Mouse (Mus musculus) ES-Bruce4 (cell line): ENCODE measurements around the gene Crip2. TPM values are rescaled to one million over a fixed set of nuclear protein-coding genes. Genes with fewer than 3 reads are reported as not detected.
A peak's percentile ranks its signal among the peaks of the same experiment; 100 is the strongest.

Source experiments
- H3K27ac ChIP-seq: 2 replicates; pipeline ENCODE4 v1.5.1; 2012; ENCODE audit warnings: low read length, inconsistent platforms; ENCODE audit not compliant: insufficient read depth
- H3K27me3 ChIP-seq: 2 replicates; pipeline ENCODE4 v1.6.1; 2012; ENCODE audit warnings: mild to moderate bottlenecking, low read length, inconsistent platforms; ENCODE audit not compliant: control insufficient read depth, poor library complexity, insufficient read depth, severe bottlenecking
- H3K36me3 ChIP-seq: 2 replicates; pipeline ENCODE4 v1.6.1; 2012; ENCODE audit warnings: inconsistent platforms, mild to moderate bottlenecking, low read length, moderate library complexity; ENCODE audit not compliant: control insufficient read depth, poor library complexity, insufficient read depth, severe bottlenecking
- H3K4me1 ChIP-seq: one replicate; pipeline ENCODE4 v1.8.1; 2011; ENCODE audit warnings: low read length; ENCODE audit not compliant: control insufficient read depth, insufficient read depth
- H3K4me3 ChIP-seq: 2 replicates; pipeline ENCODE4 v1.5.1; 2011; ENCODE audit warnings: low read depth, mild to moderate bottlenecking, low read length
- H3K9ac ChIP-seq: 2 replicates; pipeline ENCODE4 v1.6.1; 2012; ENCODE audit warnings: low read depth, mild to moderate bottlenecking, inconsistent platforms; ENCODE audit not compliant: poor library complexity, severe bottlenecking
- H3K9me3 ChIP-seq: replicated peaks from 2 replicates; pipeline ENCODE4 v1.6.1; 2012; ENCODE audit warnings: mild to moderate bottlenecking, low read length, inconsistent platforms; ENCODE audit not compliant: control insufficient read depth, poor library complexity, insufficient read depth, severe bottlenecking
- CTCF ChIP-seq: IDR thresholded peaks from one replicate; pipeline ENCODE4 v1.8.1; 2011; ENCODE audit warnings: low read depth, low read length
- EP300 ChIP-seq: IDR thresholded peaks from 2 replicates; pipeline ENCODE4 v1.6.1; 2011; ENCODE audit warnings: low read depth, low read length; ENCODE audit not compliant: insufficient read depth
- POLR2A ChIP-seq: IDR thresholded peaks from one replicate; pipeline ENCODE4 v1.8.1; 2011; ENCODE audit warnings: low read length; ENCODE audit not compliant: insufficient read depth
- polyA plus RNA-seq: library from polyadenylated mRNA; stranded (reverse); fragments of >200 nt; gene quantifications from 2 replicates; pipeline ENCODE4 v1.2.4, GENCODE M21; 2011; ENCODE audit warnings: low read depth; ENCODE audit not compliant: missing spikeins, insufficient read depth, insufficient read length

The Crip2 gene
- polyA plus RNA-seq, 1 experiment, result 87.1 TPM

DNA sequence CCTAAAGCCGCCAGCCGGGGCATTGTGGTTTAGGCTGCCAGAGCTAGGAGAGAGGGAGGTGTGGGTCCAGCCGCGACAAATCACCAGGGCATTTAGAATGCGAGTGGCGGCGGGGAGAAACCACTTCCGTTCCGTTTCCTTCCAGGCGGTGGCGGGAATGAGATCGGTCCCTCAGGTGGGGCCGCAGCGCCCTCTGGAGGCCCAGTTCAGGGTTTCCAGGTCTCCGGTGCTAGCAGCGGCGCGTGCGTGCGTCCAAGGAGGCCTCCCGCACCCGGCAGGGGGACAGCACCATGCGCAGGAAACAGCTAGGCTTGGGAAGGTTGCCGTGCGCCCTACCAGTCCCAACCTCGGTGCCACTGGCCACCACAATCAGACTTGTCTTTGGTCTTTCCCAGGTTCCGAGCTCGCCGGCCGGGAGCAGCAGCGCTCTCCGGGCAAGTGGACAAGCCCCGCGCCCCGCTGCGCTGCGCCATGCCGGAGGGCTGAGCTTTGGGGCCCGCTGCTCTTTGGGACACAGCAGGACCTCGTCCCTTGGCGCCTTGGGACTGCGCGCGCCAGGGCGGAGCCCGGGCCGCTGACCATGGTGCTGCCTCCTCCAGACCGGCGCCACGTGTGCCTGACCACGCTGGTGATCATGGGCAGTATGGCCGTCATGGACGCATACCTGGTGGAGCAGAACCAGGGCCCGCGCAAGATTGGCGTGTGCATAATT, 47.7 kb downstream of the Crip2 start:
- Histone ChIP-seq H3K9ac (peak overlapping the region; percentile 44), H3K36me3 (no peaks in the 10 kb centered on the region), H3K4me3 (peak overlapping the region; percentile 56), H3K4me1 (peaks cover 5% of the 10 kb centered on the region), H3K27ac (no peak overlapping the region), H3K27me3 (no peaks in the 10 kb centered on the region), H3K9me3 (no peaks in the 10 kb centered on the region)
- TF ChIP-seq EP300, result peak; percentile 36; the same call in 1 of the 2 replicates
- TF ChIP-seq CTCF, result peak; percentile 77
- no peak for TF ChIP-seq POLR2A

- H3K36me3 ChIP-seq, result no peaks in the 10 kb centered on the region
- peak overlapping the region; percentile 17 for H3K4me3 ChIP-seq
- H3K27ac ChIP-seq, result no peak overlapping the region
- no peak for TF ChIP-seq POLR2A
- TF ChIP-seq CTCF, result no peak
- TF ChIP-seq EP300, result no peak
- H3K9ac ChIP-seq, result no peak overlapping the region
- no peaks in the 10 kb centered on the region for H3K9me3 ChIP-seq
- H3K27me3 ChIP-seq, result no peaks in the 10 kb centered on the region
- peaks cover 5% of the 10 kb centered on the region for H3K4me1 ChIP-seq
Observed at GRCm38 (mm10) chr12:113188349-113189055, 48.5 kb downstream of the Crip2 start.

DNA sequence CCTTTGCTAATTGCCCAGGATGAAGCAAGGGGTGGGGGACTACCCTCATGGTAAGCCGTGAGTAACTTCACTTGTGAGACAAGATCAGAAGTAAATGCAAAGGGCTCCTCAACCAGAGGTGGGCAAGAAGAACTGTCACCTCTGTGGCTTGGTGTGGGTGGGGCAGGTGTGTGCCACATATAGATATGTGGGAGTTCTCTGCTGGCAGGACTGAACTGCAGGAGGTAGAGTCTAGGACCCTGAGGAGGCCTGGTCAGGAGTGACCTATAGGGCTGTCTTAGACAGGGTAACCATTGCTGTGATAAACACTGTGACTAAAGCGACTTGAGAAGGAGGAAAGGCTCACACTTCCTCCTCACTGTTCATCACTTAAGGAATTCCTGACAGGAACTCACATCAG, 53.4 kb downstream of the Crip2 start:
- Histone ChIP-seq H3K27me3 (no peaks in the 10 kb centered on the region), H3K9ac (no peak overlapping the region), H3K4me3 (no peak overlapping the region), H3K9me3 (peaks cover 12% of the 10 kb centered on the region), H3K4me1 (no peaks in the 10 kb centered on the region), H3K36me3 (no peaks in the 10 kb centered on the region), H3K27ac (no peak overlapping the region)
- TF ChIP-seq POLR2A (no peak), CTCF (no peak), EP300 (no peak)

Other genes with a start within 250 kb of the Crip2 start
- 47.6 and 50.9 TPM in 2 replicates for gene Jag2, start 210.5 kb upstream of the Crip2 start, polyA plus RNA-seq
- gene Nudt14, start 198.1 kb upstream of the Crip2 start, polyA plus RNA-seq, result 47.5 and 48.8 TPM in 2 replicates
- gene Btbd6, start 163.8 kb upstream of the Crip2 start, polyA plus RNA-seq, result 10.4 and 11.0 TPM in 2 replicates
- 24.5 and 24.7 TPM in 2 replicates for gene Brf1, start 139.5 kb upstream of the Crip2 start, polyA plus RNA-seq
- 20.7 and 23.8 TPM in 2 replicates for gene Pacs2, start 125.7 kb upstream of the Crip2 start, polyA plus RNA-seq
- gene Tex22, start 65.7 kb upstream of the Crip2 start, polyA plus RNA-seq, result not detected in 2 replicates
- 100 and 108 TPM in 2 replicates for gene Mta1, start 42.0 kb upstream of the Crip2 start, polyA plus RNA-seq
- gene Crip1, start 6.1 kb downstream of the Crip2 start, polyA plus RNA-seq, result 78.5 and 79.5 TPM in 2 replicates
- gene Tedc1, start 16.2 kb downstream of the Crip2 start, polyA plus RNA-seq, result 24.5 and 38.2 TPM in 2 replicates
- gene Tmem121, start 45.7 kb downstream of the Crip2 start, polyA plus RNA-seq, result 4.8 and 5.2 TPM in 2 replicates